Mouse (Mus musculus) layer of hippocampus, postnatal 25 days (tissue): ENCODE measurements around the gene Lpar5. TPM values are rescaled to one million over a fixed set of nuclear protein-coding genes. Genes with fewer than 3 reads are reported as not detected.

Experiments
- DNase-seq, 2 experiments: peaks; one replicate each; pipeline ENCODE4 v3.0.0; 2022; ENCODE audit warnings: mixed read lengths in 2 of 2, low spot score in 1 of 2; ENCODE audit errors: extremely low spot score in 1 of 2
- total RNA-seq, 2 experiments: library from RNA; stranded (reverse); gene quantifications; 2 replicates each; pipeline ENCODE4 v1.2.3; 2021

The Lpar5 gene
- total RNA-seq, 2 experiments from 2014 or later = 0.35 to 0.96 TPM

DNA sequence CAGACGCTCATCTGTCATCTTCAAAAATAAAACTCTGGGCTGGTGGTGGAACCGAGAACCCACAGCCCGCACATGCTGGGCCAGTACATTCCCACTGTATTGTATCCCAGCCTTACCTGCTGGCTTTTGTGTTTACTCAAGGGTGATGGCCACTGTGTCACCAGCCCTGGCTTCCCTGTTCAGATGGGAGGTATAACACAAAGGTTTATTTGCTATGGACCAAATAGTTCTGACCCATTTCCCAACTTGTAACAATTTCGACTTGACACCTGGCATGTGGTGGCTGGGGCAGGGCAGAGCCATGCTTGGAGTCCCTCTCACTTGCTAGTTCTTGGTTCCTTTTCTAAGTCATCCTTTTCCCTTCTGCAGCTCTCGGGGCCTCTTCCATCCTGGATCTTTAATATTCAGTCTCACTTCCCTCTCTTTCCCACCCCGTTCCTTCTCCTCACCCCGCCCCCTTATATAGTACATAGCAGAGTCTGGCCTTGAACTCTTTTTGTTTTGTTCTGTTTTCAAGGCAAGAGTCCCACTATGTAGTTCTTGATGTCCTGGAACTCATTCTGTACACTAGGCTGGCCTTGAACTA lies 15.2 kb downstream of the Lpar5 start:
- no peak for DNase-seq

DNA sequence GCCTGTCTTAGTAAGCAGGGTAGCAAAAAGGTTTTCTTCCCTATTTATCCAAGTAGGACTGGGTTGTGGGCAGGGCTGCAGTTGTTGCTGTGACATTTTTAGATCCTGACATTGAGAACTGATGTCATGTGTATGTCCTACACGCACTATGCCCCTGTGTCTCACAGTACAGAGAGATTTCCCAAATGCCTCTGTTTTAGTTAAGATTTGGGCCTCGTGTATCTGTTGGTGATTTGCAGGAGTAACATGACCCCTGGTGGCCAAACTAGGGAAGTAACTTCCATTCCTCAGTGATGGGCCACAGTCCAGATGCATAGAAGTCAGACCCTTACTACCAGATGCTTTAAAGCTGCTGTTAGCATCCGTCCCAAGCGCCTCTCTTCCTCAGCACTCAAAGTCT lies 16.7 kb downstream of the Lpar5 start:
- DNase-seq = peak in 1 of 2 experiments; percentile 48

DNA sequence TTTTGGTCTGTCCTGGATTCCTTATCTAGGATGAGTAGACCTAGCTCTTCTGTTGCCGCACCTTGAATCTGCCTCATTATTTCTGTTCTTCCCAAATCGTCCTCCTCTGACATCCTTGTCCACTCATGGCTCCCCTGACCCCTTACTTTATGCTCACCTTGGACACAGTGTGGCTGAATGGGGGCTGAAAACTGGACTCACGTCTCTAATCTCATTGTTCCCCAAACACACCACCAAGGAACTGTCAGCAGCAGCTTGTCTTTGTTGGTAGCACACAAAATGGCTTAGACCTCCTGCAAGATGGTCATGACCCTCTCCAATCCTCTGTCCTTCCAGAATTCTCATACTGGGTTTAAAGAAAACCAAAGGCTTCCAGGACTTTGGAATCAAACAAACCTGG lies 20.2 kb downstream of the Lpar5 start:
- no peak for DNase-seq

DNA sequence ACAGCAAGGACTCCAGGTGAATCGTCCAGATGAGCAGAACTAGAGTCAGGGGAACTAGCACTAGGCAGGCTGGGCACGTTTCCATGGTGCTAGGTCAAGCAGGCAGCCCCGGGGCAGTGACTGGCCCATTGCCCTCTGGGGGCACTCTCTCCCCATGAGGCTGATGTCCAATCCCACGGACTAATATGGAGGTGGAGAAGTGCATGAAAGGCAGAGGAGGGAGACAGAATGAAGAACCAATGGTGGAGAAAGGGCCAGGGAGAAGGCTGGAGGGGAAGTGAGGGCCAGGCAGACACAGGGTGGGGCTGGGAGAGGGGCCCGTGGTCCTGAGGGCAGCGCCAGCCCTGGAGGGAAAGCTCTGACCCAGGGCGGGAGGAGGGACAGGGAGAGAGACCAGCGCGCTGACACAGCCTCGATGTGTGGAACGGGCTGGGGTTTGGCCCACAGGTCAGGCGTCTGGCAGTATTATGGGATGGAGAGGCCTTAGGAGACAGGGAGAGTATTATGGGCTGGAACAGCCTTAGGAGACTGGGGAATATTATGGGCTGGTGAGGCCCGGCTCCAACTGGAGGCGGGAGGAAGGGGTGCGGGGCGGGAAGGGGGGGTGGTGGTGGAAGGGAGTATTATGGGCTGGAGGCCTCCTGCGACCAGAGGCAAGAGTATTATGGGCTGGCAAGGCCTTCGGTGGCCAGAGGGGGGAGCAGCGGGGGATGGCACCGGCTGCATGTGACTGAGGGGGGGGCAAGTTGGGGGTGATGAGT lies 21.0 kb downstream of the Lpar5 start:
- peak in 1 of 2 experiments; percentile 48 for DNase-seq

DNA sequence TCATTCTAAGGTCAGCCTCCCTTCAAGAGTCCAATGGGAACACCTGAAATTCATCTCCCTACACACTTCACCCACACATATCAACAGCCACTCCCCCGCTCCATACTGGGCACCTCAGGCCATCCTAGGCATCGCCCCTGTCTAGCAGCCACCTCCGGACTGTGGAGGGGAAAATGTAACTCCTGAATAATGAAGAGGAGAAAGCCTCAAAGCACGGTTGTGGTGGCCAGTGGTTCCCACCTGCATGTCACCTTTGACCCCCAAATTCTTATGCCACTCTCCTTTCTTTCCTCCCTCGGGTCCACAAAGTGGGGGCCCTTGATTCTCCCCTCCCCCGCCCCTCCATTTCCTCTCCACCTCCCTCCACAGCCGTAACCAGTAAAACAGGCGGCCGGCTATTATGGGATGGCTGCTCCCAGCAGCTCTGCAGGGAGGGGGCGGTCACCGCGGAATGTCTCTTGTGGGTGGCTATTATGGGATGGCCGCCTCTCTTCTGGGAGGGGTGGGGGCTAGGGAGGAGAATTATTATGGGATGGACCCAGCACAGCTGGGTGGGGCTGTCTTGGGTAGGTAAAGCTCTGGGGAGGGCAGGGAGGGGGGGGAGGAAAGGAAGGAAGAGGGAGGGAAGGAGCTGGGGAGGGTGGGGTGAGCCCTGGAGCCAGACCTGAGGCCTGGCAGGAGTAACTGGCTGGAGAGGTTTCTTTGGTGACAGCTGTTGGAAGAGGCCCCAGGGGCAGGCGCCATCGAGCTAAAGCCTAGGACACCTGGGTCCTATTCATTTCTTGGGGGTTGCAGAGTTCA lies 22.0 kb downstream of the Lpar5 start:
- DNase-seq = peak; percentile 61 to 62

DNA sequence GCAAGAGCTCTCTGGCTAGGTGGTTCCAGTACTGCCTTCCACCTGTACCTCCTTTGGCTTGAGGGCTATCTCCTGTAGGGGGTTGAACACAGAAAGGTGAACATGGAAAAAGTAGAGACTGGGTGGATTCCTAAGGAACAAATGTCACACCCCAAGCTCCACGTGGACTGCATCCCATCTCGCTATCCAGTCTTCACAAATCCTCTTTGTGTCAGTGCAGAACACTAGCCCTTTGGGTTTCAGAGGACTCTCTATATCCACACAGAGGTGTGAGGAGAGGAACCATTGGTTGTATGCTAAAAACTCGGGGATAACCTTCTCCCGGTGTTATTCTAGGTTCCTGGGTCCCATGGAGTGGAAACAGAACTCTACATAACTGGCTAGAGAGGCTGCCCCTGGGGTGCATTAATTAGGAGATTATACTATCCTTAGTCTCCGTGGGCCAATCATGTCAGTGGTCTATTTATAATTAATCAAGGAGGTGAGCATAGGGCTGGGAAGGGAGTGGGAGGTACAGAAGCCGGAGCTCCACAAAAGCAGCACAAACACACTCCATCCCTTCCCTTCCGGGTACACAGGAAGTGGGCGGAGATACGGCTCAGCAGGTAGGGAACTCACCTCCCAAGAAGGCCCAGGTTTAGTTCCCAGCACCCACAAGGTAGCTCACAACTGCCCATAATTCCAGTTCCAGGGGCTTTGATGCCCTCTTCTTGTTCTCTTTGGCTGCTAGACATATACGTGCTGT lies 22.8 kb downstream of the Lpar5 start:
- no peak for DNase-seq

DNA sequence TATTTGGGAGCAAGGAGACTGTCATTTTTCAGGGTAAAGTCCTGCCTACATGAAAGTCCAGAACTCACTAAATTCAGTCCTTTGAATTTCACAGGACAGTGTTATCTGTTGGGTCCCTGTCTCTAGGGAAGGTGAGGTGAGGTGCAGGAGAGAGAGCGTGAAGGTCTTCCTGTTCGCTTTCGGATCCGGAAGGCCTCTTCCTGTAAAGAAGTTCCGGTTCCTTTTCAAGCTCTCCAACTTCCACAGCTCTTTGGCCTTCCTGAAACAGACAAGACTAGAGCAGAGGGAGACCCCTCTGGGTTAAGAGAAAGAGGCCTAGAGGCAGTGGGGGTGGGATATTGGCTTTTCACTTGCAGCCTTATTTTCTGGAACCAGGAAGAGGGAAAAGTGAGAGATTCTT lies 24.7 kb downstream of the Lpar5 start:
- no peak for DNase-seq

DNA sequence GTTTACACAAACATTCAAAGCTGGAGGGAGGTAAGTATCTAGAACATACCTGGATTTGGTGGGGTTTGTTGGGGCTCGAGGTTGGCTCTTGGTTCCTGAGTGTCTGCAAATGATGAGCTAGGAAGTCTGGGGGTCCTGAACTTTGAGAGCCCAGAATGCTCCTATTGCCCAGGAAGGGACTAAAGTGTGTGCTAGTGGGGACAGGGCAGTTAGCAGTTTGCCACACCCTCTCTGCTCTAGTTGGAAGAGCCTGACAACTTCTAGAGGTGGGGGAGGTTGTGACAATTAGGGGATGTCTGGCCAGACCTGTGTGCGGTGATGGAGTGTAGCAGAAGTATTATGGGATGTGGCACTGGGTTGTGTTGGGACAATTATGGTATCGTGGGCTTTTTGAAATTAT lies 27.1 kb downstream of the Lpar5 start:
- DNase-seq = no peak

DNA sequence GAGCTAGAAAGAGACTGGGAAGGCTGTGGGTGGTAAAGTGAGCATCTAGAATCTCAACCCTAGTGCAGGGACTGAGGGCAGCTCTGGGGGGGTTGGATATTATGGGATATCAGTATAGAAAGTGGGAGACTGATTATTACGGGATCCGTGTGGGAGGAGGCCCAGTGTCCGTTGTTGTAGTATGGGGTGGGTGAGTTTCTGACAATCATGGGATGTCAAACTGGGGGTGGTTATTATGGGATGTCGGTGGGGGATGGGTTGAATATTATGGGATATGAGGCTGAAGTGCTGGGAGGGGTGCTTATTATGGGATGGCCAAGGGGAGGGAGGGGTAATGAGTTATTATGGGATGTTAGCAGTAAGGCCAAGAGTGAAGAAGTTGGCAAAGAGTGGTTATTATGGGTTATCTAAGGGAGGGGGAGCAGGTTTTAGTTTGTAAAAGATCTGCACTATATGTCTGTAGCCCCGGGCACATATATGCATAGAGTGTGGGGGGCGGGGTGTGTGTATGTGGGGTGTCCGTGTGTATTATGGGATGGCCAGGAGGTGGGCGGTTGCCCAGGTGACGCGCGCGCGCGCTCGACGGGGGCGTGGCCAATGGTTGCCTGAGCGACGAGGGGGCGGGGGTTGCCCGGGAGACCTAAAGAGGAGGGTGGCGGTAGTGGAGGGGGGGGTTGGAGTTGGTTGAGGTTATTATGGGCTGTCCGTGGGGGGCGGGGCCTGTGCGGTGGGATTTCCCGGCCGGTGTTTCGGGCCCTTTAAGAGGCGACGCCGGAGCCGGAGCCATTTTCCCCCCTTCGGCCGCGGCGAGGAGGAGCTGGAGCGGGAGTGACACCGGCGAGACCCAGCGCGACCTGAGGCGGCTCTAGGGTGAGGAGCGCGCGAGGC lies 27.9 kb downstream of the Lpar5 start, which contains the start of gene Chd4:
Chd4 (plus strand) TSS at position 591 of the 888 bp plus-strand sequence.
- DNase-seq = peak; percentile 86 to 93

DNA sequence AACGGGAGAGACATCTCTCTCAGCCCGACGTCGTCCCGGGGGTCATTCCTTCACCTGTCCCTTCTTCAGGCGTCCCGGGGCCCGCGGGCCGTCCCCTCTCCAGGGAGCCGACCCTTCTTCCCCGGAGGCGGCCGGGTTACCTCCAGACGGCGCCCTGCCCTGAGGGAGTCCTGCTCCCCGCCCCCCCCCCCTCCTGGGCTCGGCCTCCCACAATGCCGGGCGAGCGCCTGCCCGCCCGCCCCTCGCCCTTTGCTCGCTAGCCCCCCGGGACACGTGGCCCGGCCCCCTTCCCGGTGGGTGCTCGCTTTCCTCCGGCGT lies 28.5 kb downstream of the Lpar5 start:
- no peak for DNase-seq

DNA sequence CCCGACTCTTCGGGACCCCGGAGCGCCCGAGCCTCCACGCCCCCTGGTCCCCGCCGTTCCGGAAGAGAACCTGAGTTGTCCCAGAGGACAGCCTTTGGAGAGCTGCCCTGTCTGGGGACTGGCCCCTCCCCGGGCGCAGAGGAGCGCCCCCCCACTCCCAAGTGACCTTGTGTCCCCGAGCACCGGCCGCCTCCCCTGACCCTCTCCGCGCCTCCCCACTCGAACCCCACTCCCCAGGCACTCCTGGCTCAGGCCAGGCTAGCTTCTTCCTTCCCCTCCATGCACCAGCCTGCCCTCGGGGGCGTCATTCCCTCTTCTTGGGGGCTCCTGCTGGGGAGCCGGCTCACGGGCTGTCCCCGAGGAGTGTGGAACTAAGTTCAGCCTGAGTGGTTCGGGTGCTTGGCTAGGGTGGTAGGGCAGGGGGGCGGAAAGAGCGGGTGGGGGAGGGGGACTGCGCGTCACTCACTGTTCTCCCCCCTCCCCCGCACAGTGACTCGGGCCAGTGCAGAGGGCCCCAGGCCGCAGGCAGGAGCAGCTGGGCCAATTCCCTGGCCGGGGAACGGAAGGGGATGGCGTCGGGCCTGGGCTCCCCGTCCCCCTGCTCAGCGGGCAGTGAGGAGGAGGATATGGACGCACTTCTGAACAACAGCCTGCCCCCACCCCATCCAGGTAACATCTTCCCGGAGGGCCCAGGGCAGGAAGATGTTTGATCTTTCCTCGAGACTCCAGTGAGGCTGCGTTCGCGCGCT lies 29.1 kb downstream of the Lpar5 start:
- DNase-seq = peak in 1 of 2 experiments; percentile 35

DNA sequence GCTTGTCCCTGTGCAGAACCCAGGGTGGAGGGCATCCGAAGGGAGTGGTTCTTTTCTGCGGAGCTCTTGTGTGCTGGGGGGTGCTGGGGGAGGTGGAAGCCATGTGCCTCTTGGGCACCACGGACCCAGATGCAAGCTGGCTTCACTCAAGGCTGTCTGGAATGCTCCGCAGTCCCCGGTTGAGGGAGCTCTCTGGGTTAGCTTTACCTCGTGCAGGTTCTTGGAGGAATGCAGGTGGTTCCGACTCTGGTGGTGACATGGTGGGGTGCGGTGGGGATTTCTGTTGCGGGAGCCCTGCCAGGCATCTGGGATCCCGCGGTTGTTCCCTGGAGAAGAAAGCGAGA lies 29.6 kb downstream of the Lpar5 start:
- DNase-seq = peak in 1 of 2 experiments; percentile 31

DNA sequence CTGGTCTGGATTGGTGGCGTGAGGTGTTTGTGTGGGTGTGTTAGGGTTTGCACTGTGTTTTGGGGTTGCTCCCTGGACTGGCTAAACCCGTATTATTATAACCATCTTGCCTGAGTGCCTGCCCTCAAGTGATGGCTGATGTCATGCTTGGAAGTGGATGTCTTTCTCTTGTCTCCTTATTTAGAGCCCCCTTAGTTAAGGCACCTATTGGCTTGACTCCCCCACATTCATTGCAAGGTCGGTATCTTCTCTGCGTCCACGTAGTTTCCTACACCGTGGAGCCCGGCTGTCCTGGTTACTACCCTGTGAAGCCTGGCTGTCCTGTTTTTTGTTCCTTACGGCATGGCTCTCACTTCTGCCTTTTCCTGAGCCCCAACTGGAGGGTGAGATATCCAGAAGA lies 30.2 kb downstream of the Lpar5 start:
- DNase-seq = no peak

DNA sequence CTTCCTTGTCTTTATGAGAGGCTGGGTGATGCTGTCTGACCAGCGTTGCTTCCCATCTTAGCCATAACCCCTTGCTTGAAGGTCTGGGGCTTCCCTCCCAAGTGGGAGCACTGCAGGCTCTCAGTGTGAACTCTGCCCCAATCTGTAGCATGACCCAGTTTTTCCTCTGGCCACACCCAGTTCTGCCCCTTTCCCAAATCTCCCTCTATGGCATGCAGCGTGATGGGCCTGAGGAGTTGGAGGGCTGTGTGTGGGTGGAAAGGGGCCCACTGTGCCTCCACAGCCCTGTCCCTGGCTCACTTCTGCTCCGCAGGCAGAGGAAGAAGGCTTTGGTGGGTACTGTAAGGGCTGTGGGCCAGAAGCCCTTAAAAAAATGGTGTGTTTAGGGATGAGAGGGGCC lies 30.8 kb downstream of the Lpar5 start:
- no peak for DNase-seq

DNA sequence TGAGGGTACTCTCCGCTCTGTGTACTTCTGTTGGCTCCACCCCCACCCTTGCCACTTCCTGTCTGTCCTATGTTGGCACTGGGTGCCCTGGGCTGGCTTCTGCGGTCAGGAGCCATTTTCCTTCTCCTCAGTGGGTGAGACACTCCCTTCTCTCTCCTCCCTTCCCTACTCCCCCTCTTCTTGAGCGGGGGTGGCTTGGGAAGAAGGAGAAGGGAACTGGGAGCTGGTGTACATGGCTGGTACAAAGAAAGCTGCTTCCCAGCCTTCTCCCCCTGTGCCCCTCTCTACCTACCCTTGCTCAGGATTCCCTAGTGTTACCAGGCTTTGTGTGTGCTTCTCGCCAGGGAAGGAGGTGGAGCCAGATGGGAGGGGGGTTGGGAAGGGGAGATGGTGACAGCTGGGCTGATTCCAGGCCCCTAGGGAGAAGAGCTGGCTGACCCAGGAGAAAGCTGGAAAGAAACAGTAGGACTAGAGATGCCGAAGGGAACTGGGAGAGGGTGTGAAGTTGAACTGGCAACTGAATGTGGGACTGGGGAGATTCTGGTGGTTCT lies 31.8 kb downstream of the Lpar5 start:
- DNase-seq = no peak

DNA sequence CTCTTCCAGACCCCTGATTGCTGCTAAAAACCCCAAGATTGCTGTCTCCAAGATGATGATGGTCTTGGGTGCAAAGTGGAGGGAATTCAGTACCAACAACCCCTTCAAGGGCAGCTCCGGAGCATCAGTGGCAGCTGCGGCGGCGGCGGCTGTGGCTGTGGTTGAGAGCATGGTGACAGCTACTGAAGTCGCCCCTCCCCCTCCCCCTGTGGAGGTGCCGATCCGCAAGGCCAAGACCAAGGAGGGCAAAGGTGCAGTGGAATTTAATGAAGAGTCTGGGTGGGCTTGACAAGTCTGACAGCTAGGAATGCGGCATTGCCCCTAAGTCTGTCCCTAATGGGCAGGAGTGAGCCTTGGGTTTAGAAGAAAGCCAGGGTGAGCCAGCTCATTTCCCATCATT lies 33.7 kb downstream of the Lpar5 start:
- no peak for DNase-seq

DNA sequence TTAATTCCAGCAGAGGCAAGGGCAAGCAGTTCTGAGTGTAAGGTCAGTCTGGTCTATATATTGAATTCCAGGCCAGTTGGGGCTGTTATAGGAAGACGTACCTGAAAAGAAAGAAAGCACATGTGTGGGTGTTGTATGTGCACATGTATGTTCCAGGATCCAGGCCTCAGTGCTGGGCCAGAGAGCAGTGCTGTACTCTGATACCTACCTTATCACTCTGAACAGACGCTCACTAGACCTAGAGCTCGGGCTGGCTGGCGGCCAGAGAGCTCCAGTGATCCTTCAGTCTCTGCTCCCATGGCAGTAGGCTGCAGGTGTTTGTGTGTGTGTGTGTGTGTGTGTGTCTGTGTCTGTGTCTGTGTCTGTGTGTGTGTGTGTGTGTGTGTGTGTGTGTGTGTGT lies 36.5 kb downstream of the Lpar5 start:
- no peak for DNase-seq

DNA sequence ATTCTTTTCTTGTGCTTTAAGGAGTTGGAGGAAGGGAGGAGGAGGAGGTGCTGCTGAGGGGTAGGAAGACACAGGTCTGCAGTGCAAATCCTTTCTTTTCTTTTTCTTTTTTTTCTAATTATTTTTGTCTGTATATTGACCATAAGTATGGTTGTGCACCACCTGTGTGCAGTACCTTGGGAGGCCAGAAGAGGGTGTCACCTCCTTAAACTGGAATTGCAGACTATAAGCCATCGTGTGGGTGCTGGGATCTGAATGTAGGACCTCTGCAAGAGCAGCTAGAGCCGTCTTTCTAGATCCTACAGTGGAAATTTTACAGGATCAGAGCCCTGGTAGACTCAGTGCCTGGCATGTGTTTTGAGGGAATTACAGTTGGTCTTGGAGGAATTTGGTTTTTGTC lies 40.0 kb downstream of the Lpar5 start:
- DNase-seq = no peak

DNA sequence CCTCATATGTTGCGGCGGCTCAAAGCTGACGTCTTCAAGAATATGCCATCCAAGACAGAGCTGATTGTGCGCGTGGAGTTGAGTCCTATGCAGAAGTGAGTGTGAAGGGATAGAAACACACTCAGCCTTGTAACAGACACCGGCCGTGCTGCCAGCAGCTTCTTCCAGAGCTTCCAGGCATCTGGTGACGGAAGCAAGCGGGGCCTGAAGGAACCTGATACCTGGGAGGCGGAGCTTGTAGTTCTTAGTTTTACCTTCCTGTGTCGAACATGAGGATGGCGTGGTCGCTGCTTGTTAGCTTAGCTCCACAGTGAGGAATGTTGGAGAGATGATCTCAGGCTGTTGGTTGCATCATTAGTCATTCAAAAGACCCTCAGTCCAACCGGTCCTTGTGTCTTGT lies 41.7 kb downstream of the Lpar5 start:
- no peak for DNase-seq
